Mouse (Mus musculus): Measurements from ENCODE around the gene Slc25a18. TPM values are rescaled to one million over a fixed set of nuclear protein-coding genes. Genes with fewer than 3 reads are reported as not detected.
"Not testable (repeated sequence)": the region's sequence is repeated elsewhere in the genome, so short reads cannot be mapped to it uniquely, and the experiment has no call there.

Gene Slc25a18
- total and polyA plus RNA-seq, 2 experiments from 2014 or later: 35.8 to 73.9 TPM

DNA sequence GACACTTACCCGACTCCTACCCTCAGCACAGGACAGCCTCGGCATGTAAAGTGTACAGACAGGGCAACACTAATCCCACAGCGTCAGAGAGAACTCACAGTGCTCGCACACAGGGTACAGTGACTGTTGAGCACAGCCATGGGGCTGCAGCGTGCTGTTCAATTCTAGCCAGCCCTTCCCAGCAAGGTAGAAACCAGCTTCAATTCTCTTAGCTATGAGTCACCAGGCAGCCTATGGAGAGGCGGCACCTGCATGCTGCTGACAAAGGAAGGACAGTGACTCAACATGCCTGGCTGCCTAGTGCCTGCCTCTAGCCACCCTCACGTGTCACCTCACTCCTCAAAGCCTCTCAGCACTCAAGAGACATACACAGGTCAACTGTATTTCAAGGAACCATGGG, 24.6 kb downstream of the Slc25a18 start:
- no peak overlapping the region for H3K4me3 ChIP-seq (ENCODE audit: low read depth, low read length)
- no peak overlapping the region for H3K27ac ChIP-seq (ENCODE audit: low read depth, low read length)
- WGBS: 93% methylated on average over 7 of the region's 7 CpGs
- ATAC-seq (ENCODE audit: low FRiP score): no peak
- H3K9ac ChIP-seq (replicated peaks; ENCODE audit: low read length, poor library complexity, severe bottlenecking): no peak overlapping the region
- no peaks in the 10 kb centered on the region for H3K27me3 ChIP-seq (ENCODE audit: insufficient read depth, low read length)
- no peak for DNase-seq (ENCODE audit: low spot score)
- H3K4me2 ChIP-seq (ENCODE audit: low read depth, low read length, poor library complexity, severe bottlenecking): no peak overlapping the region
- H3K9me3 ChIP-seq (ENCODE audit: low read length): no peaks in the 10 kb centered on the region
- H3K36me3 ChIP-seq (ENCODE audit: insufficient read depth, low read length): peaks cover 76% of the 10 kb centered on the region
- TF ChIP-seq CTCF (IDR thresholded peaks at IDR 0.05): no peak
- H3K4me1 ChIP-seq (ENCODE audit: insufficient read depth, low read length): no peaks in the 10 kb centered on the region

GRCm38 (mm10) chr6:120798905-120799304, 25.5 kb downstream of the Slc25a18 start:
- Histone ChIP-seq H3K27ac (ENCODE audit: low read depth, low read length) (no peak overlapping the region), H3K4me2 (ENCODE audit: low read depth, low read length, poor library complexity, severe bottlenecking) (no peak overlapping the region), H3K27me3 (ENCODE audit: insufficient read depth, low read length) (no peaks in the 10 kb centered on the region), H3K36me3 (ENCODE audit: insufficient read depth, low read length) (peaks cover 76% of the 10 kb centered on the region), H3K4me3 (ENCODE audit: low read depth, low read length) (no peak overlapping the region), H3K9me3 (ENCODE audit: low read length) (no peaks in the 10 kb centered on the region), H3K9ac (replicated peaks; ENCODE audit: low read length, poor library complexity, severe bottlenecking) (no peak overlapping the region), H3K4me1 (ENCODE audit: insufficient read depth, low read length) (no peaks in the 10 kb centered on the region)
- no peak for DNase-seq (ENCODE audit: low spot score)
- no peak for ATAC-seq (ENCODE audit: low FRiP score)
- WGBS: 91% methylated on average over 4 of the region's 4 CpGs
- TF ChIP-seq CTCF (IDR thresholded peaks at IDR 0.05): no peak

DNA sequence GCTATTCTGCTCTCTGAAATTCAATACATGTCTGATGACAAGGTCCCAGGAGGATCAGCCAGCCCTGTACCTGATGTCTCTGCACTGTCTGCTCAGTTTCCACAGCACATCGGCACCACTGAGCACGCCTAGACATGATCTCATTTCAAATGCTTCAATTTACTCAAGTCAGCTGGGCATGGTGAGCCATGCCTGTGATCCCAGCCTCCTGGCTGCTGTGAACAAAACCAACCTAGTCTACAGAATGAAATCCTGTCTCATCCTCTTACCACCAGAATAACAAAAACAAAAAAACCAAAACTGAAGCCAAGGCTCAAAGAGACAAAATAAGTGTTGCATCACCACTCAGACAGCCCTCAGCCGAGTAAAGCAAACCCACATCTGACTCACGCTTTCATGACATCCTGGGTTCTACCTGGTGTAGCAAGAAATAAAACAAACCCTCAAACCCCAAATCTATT, 26.2 kb downstream of the Slc25a18 start:
- H3K27me3 ChIP-seq (ENCODE audit: insufficient read depth, low read length): no peaks in the 10 kb centered on the region
- peaks cover 76% of the 10 kb centered on the region for H3K36me3 ChIP-seq (ENCODE audit: insufficient read depth, low read length)
- no peak overlapping the region for H3K4me2 ChIP-seq (ENCODE audit: low read depth, low read length, poor library complexity, severe bottlenecking)
- no peaks in the 10 kb centered on the region for H3K4me1 ChIP-seq (ENCODE audit: insufficient read depth, low read length)
- no peak for DNase-seq (ENCODE audit: low spot score)
- H3K9me3 ChIP-seq (ENCODE audit: low read length): no peaks in the 10 kb centered on the region
- no peak overlapping the region for H3K9ac ChIP-seq (replicated peaks; ENCODE audit: low read length, poor library complexity, severe bottlenecking)
- H3K27ac ChIP-seq (ENCODE audit: low read depth, low read length): no peak overlapping the region
- WGBS: 91% methylated on average over 4 of the region's 4 CpGs
- no peak for ATAC-seq (ENCODE audit: low FRiP score)
- H3K4me3 ChIP-seq (ENCODE audit: low read depth, low read length): no peak overlapping the region
- TF ChIP-seq CTCF (IDR thresholded peaks at IDR 0.05): no peak

GRCm38 (mm10) chr6:120806999-120807737, 33.8 kb downstream of the Slc25a18 start:
- no peak for DNase-seq (ENCODE audit: low spot score)
- H3K36me3 ChIP-seq (ENCODE audit: insufficient read depth, low read length): peaks cover 68% of the 10 kb centered on the region
- 85% methylated on average over 5 of the region's 5 CpGs for WGBS

DNA sequence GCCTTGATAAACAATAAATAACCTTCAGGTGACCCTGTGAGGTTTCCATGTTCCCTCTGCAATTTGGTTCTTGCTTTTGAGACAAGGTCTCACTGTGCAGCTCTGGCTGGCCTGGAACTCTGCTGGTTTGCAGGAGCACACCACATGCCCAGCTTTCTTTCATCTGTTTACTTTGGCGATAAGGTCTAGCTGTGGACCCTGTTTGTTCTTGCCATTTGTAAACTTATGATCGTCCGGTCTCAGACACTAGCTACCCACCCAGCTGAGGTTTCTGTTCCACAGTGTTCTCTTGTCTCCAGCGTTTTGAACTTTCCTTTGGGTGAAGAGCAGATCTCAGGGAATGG, 34.3 kb downstream of the Slc25a18 start:
- peaks cover 66% of the 10 kb centered on the region for H3K36me3 ChIP-seq (ENCODE audit: insufficient read depth, low read length)
- TF ChIP-seq CTCF (IDR thresholded peaks at IDR 0.05): no peak
- H3K9ac ChIP-seq (replicated peaks; ENCODE audit: low read length, poor library complexity, severe bottlenecking): no peak overlapping the region
- ATAC-seq (ENCODE audit: low FRiP score): no peak
- no peak overlapping the region for H3K4me2 ChIP-seq (ENCODE audit: low read depth, low read length, poor library complexity, severe bottlenecking)
- 97% methylated on average over 4 of the region's 4 CpGs for WGBS
- no peak overlapping the region for H3K27ac ChIP-seq (ENCODE audit: low read depth, low read length)
- no peaks in the 10 kb centered on the region for H3K27me3 ChIP-seq (ENCODE audit: insufficient read depth, low read length)
- H3K4me1 ChIP-seq (ENCODE audit: insufficient read depth, low read length): no peaks in the 10 kb centered on the region
- no peak overlapping the region for H3K4me3 ChIP-seq (ENCODE audit: low read depth, low read length)
- no peaks in the 10 kb centered on the region for H3K9me3 ChIP-seq (ENCODE audit: low read length)
- DNase-seq (ENCODE audit: low spot score): no peak

More at GRCm38 (mm10) chr6:120806999-120807737, 33.8 kb downstream of the Slc25a18 start:
- ATAC-seq (ENCODE audit: low FRiP score): no peak
- Histone ChIP-seq H3K9ac (replicated peaks; ENCODE audit: low read length, poor library complexity, severe bottlenecking) (no peak overlapping the region), H3K4me1 (ENCODE audit: insufficient read depth, low read length) (no peaks in the 10 kb centered on the region), H3K27ac (ENCODE audit: low read depth, low read length) (no peak overlapping the region), H3K4me2 (ENCODE audit: low read depth, low read length, poor library complexity, severe bottlenecking) (no peak overlapping the region), H3K9me3 (ENCODE audit: low read length) (no peaks in the 10 kb centered on the region), H3K4me3 (ENCODE audit: low read depth, low read length) (no peak overlapping the region), H3K27me3 (ENCODE audit: insufficient read depth, low read length) (no peaks in the 10 kb centered on the region)
- TF ChIP-seq CTCF (IDR thresholded peaks at IDR 0.05): no peak

- not testable (repeated sequence) for H3K4me1 ChIP-seq (ENCODE audit: insufficient read depth, low read length); H3K4me2 ChIP-seq (ENCODE audit: low read depth, low read length, poor library complexity, severe bottlenecking); H3K9ac ChIP-seq (replicated peaks; ENCODE audit: low read length, poor library complexity, severe bottlenecking); DNase-seq (ENCODE audit: low spot score); H3K27me3 ChIP-seq (ENCODE audit: insufficient read depth, low read length); ATAC-seq (ENCODE audit: low FRiP score); H3K27ac ChIP-seq (ENCODE audit: low read depth, low read length); H3K9me3 ChIP-seq (ENCODE audit: low read length); H3K4me3 ChIP-seq (ENCODE audit: low read depth, low read length)
- over 99% methylated on average over 6 of the region's 10 CpGs for WGBS
- peaks cover 27% of the 10 kb centered on the region for H3K36me3 ChIP-seq (ENCODE audit: insufficient read depth, low read length)
Observed at GRCm38 (mm10) chr6:120811999-120812398, 38.6 kb downstream of the Slc25a18 start.
